Mouse (Mus musculus) T-helper 17 cell (primary cell): ENCODE measurements around the gene Spin2g.
"Not testable (repeated sequence)": the region's sequence is repeated elsewhere in the genome, so short reads cannot be mapped to it uniquely, and the experiment has no call there.

Experiments
- in situ Hi-C, 2 experiments: fragments of 300-600 bp; cut with MboI, MseI; formaldehyde crosslinking; loops; 1 replicate in 1 of 2; 2 replicates in 1 of 2; pipeline ENCODE4 v1.15.1; 2025; ENCODE audit warnings: high pct_unique_total_duplicates in 2 of 2

The Spin2g gene

GRCm38 (mm10) chrX:34238633-34239032 lies at the start of gene Spin2g:
TSS of gene Spin2g (minus strand) at chrX:34238733.
- in situ Hi-C loops, result not testable (repeated sequence)
